Mouse (Mus musculus) megakaryocyte, embryonic 14.5 days (primary cell): ENCODE data around the gene 2310007B03Rik.

ENCODE experiments used
- FLI1 ChIP-seq: IDR thresholded peaks from 2 replicates; pipeline ENCODE4 v1.6.1; 2012; ENCODE audit warnings: low read length, inconsistent platforms, mixed read lengths
- GATA1 ChIP-seq: IDR thresholded peaks from 3 replicates; pipeline ENCODE4 v1.6.1; 2012; ENCODE audit warnings: mixed read lengths, low read length, inconsistent platforms, borderline replicate concordance

DNA sequence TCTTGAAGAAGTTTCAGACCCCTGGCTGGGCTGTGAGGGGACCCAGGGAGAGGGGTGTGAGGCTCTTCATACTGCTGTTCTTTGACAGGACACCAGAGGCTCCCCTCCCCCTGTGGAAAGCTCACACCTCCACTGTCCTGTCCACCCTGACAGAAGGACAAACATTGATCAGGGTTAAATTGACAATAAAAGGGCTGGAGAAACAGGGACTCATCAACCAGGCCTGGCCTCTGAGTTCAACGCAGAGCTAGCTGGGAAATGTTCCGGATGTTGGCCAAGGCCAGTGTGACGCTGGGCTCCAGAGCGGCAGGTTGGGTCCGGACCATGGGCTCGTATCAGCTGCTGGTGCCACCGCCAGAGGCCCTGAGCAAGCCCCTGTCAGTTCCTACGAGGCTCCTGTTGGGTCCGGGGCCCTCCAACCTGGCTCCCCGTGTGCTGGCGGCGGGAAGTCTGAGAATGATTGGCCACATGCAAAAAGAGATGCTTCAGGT is 25.7 kb downstream of the 2310007B03Rik start, which contains the start of gene Agxt:
- TF ChIP-seq GATA1 (no peak), FLI1 (no peak)
